Mouse (Mus musculus) frontal cortex, adult (tissue): ENCODE results near the gene Exoc6b.
"Not testable (repeated sequence)": the region's sequence is repeated elsewhere in the genome, so short reads cannot be mapped to it uniquely, and the experiment has no call there.

Source experiments
- ATAC-seq: cut with Nextera tagmentation; 2 replicates; pipeline ENCODE4 v1.9.2; 2017; ENCODE audit warnings: mild to moderate bottlenecking, moderate library complexity, mixed read lengths; ENCODE audit not compliant: low TSS enrichment

Exoc6b gene

GRCm38 (mm10) chr6:85069023-85069985 is at the start of gene Exoc6b:
Gene Exoc6b (minus strand): TSS chr6:85069513.
- ATAC-seq, result peak; percentile 89

- peak; percentile 94 for ATAC-seq
These were observed 48.5 kb upstream of the Exoc6b start for GRCm38 (mm10) chr6:85117545-85118511.

DNA sequence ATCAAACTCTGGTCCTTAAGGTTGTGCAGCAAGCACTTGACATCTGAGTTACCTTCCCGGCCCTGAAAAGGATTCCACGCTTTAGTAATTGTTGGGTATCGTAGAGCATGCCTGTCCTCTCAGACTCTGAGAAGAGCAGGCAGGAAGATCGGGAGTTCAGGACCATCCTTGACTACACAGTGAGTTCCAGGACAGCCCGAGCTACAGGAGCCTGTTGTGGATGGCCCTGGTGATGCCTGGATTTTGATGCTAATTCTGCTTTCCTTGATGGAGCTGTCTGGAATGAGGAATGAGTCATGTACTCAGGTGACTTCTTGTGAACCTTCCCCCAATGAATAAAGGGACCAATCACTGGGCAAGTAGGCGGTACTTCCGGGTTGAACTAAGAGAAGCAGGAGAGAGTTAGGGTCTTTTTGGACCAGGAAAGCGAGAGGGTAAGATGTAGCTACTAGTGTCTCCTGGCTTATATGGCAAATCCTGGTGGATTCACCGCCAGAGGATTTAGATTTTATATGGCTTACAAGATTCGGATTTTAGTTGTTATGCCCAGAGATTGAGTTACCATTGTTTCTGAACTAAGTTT is 35.8 kb upstream of the Exoc6b start:
- ATAC-seq, result no peak

DNA sequence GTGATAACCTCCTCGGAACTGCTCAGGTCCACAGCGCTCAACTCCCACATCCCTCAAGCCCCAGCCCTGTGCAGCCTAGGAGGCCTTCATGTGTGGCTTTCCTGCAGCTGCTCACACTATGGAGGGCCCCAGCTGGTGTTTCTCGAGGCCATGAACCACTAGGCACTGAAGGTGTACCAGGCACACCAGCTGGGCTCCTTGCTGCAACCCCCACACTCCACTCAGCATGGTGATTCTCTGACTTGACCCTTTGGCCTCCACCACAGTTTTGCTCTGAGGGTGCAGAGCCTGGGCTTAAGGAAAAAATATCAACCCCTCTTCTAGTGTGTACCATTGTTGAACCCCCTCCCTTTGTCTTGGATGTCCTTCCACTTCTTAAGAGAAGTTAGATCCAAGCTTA is 34.0 kb upstream of the Exoc6b start:
- no peak for ATAC-seq

DNA sequence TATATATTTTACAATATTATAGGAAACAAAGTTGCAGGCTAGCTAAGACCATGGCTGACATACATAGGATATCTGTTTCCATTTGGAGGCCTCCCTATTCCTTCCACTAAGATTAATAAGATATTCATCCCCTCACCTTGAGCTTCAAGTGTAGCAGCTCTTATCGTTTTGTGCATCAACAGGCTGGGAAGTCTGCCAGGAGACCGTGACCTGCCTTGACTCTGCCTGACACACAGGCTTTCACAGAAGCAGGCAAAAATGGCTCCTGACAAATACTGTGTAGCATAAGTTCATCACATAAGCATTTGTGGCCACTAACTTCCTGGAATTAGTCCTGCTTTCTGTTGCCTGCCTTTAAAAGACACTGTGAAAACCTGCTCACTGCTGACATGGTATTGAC is 27.1 kb upstream of the Exoc6b start:
- ATAC-seq, result no peak

- ATAC-seq, result no peak
These were observed 18.1 kb upstream of the Exoc6b start for GRCm38 (mm10) chr6:85087425-85087824.

DNA sequence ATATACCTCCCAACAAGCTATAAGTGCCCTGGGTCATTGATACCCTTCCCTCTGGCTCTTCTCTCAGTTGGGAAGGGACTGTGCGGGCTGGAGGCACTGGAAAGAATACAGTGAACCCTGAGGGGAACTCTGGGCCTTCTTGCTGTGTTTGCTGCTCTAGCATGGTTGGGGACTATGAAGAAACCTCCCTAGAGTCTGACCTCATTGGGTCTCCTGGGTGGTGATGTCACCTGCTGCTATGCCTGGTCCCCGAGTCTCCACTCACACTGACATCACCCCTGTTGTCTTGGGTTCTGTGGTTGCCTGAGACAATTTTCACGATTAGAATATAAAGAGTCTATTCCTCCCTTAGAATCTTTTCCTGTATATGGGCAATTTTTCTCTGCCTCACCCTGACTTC is 17.3 kb upstream of the Exoc6b start:
- ATAC-seq, result no peak

DNA sequence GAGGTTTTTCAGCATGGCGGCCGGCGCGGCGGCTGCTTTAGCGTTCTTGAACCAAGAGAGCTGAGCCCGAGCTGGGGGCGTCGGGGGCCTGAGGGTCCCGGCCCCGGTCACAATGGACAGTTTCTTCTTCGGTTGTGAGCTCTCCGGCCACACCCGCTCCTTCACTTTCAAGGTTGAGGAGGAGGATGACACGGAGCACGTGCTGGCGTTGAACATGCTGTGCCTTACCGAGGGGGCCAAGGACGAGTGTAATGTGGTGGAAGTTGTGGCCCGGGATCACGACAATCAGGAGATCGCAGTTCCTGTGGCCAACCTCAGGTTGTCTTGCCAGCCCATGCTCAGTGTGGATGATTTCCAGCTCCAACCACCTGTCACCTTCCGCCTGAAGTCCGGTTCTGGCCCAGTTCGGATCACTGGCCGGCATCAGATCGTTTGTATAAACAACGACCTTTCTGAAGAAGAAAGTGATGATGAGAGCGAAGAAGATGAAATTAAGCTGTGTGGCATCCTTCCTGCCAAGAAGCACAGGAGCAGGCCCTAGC is 6.9 kb upstream of the Exoc6b start:
- not testable (repeated sequence) for ATAC-seq

- no peak for ATAC-seq
These were observed 5.7 kb upstream of the Exoc6b start for GRCm38 (mm10) chr6:85074996-85075395.

DNA sequence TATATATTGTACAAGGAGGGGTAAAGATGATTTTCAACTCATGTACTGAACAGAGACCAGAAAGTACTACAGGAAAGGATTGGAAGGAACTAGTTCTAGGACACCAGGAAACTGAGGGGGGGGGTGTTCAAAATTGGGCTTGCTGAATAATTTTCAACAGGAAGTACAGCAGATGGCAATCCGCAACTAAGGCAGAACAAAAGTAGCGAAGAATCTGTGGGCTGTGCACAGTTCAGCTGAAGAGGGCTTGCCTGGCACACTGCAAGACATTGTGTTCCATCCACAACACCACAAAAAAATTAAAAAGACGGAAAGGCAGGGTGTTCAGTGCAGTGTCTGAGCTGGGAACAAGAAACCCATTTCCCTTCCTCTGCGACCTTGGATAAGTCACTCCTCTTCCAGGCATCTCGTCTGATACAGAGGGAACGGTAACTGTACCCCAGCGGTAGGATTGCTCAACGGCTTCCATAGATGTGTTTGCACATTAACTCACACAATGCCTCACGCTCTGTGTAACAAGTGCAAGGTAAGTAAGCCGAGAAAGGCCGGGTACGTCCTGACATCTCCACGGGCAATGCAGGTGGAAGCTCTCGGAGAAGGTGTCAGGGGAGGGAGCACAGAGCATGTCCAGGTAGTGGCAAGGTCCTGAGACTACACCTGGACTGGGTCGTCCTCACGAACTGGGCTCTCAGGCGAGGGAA is 841 bp downstream of the Exoc6b start:
- ATAC-seq, result peak; percentile 46

GRCm38 (mm10) chr6:85057641-85058040 is 11.7 kb downstream of the Exoc6b start:
- no peak for ATAC-seq

GRCm38 (mm10) chr6:85051109-85051508 is 18.2 kb downstream of the Exoc6b start:
- no peak for ATAC-seq

GRCm38 (mm10) chr6:85046531-85046930 is 22.8 kb downstream of the Exoc6b start:
- ATAC-seq, result no peak

DNA sequence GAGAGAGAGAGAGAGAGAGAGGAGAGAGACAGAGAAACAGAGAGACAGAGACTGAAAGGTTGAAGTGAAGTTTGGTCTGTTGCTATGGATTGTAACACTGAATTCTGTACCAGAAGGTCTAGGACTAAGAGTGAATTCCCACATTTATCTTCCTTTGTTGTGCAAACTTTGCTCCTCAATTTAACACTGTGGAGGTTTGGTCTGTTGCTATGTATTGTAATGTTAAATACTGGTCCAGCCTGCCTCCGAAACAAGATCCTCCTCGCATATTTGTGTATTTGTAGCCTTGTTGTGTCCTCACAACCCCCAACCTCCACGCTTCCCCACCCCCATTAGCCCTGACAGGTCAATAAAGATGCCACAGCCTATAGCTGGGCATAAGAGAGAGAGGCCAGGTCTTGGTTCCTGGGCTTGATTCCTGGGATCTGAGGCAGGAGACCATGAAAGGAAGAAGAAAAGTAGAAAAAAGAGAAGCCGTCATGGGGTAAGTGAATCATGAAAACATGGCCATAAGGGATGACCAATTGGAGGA is 24.6 kb downstream of the Exoc6b start:
- no peak for ATAC-seq

DNA sequence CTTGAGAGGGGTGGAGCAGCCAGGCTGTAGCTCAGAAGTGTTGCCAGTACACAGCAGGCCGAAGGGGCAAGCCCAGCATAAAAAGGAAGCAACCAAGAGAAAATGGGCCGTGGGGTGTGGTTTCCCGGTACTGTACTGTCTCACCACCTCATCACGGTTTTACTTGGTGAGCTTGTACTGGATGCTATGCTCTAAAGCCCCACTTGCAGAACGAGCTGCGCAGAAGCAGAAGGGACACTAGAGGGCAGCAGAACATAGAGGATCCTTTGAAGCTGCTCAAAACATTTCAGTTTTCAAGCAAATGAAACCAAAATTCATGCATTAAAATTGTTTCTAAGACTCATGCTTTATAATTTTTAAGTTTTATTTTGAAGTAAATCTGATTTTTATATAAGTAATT is 31.6 kb downstream of the Exoc6b start:
- ATAC-seq, result peak; percentile 90

DNA sequence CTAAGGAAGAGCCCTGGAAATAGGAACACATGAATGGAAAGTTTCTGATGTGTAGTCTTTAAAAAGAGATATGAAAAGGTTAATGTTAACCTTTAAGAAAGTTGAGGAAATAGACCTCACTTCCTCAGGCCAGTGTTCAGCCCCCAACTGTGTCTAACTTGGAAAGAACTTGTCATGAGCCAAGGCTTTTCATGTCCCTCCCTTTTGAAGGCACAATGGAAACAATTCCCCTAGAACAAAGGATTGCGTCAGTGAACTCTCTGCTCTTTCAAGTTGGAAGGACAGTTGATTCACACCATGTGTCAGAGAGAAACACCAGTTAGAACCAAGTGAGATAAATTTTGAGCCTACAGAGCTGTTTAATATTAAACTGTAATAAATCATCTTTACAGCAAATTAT is 39.6 kb downstream of the Exoc6b start:
- ATAC-seq, result no peak

DNA sequence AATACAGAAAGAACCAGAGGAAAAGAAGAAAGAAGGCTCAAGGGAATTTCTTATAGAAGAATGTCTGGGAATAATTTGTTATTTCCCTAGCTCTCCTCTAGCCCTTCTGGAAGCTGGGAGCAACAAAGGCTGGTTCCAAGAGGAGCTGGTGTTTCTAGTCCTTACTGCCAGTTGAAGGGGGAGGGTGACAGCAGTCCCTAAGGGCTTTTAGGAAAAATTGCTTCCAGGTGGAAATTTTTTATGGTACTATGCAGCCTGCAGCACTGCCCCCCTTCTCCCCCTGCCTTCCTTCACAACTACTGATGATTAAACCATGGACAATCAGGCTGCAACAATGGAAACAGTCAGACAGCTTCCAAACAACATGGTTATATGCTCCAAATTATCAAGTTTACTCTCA is 44.9 kb downstream of the Exoc6b start:
- ATAC-seq, result no peak

DNA sequence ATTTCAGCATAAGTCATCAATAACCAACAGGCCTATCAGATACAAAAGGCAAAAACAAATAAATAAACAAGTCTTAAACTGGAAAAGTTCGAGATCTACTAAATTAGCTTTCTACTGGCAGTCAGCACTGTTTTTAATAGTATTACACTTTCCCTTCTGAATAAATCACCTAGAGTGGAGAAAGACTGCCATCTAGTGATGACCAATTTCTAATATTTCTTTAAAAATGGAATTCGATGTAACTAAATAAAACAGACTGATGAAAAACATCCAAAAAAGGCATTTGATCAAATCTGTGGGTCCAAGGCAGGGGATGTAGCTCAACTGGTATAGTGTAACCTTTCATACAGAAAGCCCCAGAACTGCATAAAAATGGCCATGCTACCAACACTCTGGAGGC is 52.3 kb downstream of the Exoc6b start:
- no peak for ATAC-seq

DNA sequence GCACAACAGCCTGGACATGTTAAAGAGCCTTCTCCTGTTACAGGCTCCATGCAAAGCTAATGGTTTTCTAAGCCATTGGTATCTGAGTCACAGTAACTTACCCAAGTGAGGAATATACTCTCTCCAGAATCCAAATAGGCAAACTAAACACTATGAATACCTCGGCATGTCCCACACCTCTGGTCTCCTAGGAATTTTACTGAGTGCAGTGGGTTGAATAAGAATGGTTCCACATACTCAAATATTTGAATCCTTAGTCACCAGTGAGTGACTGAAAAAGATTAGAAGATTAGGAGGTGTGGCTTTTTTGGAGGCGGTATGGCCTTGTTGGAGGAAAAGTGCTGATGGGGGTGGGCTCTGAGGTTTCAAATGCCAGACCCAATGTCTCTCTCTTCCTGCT is 55.4 kb downstream of the Exoc6b start:
- ATAC-seq, result no peak

DNA sequence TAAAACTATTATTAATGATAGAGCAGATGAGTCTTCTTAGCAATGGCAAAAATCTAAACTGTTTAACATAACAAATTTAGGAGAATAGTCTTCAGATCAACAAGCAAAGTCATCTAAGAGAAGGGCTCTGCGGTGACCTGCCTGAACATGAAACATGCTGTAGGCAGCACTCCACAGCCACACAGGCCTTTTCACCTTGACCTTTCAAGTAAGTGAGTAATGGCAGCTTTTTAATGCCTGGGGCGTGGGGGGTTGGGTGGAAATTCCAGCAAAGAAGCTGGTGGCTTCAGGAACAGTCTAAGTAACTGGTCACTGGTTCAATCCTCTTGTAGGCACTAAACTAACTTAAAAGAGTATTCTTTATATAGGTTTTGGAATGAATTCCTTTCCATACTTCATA is 58.9 kb downstream of the Exoc6b start:
- no peak for ATAC-seq

DNA sequence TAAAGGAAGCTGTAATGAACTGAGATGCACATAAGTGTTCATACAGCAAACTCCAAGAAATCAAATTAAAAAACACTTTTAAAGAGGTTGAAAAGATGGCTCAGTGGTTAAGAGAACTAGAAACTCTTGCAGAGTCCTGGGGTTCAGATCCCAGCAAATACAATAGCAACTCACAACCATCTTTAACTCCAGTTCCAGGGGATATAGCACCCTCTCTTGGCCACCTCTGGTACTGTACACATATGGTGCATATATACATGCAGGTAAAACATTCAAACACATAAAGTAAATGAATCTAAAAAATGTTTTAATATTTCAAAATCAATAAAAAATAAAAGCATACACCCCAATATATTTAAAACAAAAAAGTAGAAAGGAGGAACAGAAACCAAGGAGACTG is 73.9 kb downstream of the Exoc6b start:
- ATAC-seq, result no peak
